Mouse (Mus musculus) B cell, adult 2 months (primary cell): Measurements from ENCODE around the gene Olfr792.

ENCODE experiments used
- DNase-seq, 2 experiments: peaks; one replicate each; pipeline ENCODE4 v3.0.0; 2022

The Olfr792 gene

DNA sequence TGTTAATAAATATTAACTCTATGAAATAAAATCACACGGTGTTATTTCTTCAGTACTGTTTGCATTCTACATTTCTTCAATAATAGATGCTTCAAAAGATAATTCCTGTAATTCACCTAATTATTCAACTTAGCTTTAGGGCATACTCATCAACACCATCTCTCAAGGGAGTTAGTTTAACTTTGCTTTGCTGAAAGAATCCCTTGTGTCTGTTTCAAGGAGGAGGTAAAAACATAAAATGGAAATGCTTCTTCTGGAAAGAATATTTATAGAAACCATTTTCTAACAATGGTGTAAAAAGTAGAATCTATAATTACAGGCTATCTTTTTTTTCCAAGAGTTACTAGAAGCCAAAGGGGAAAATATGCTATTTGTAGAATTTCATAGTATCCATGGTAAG is at the start of gene Olfr792:
TSS of gene Olfr792 (plus strand) at position 301 of the 400 bp plus-strand sequence.
- DNase-seq, result no peak

DNA sequence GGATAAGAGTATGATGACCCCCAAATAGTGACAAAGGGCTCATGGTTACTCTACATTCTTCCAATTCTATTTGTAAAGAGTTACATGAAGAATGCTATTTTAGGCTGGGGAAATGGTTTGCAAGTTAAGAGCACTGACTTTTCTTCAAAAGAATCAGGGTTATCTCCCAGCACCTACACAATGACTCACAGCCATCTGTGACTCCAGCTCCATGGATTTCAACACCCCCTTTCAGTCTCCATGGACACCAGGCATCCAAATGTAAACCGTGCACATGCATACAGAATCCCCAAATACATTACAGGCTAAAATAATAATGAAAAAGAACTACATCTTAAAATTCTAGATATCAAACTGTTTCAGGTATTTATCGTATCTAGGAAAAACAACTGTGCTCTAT is 48.9 kb upstream of the Olfr792 start:
- no peak for DNase-seq

DNA sequence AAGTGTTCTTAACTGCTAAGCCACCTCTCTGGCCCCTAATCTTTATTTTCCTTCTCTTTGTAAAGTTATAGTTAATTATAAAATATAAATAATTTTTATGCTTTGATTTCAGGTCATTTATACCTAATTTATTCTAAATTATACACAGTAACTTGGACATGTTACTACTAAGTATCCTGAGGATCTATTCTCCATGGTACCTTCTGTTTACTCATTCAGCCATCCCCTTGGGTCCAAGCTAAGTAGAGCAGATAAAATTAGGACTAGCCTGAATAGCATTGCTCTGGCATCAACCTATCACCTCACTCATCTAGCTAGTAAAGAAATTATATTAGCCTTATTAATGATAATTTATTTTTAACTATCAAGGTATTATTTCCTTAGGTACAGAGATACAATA is 40.8 kb upstream of the Olfr792 start, which contains the start of gene Olfr790:
TSS of gene Olfr790 (plus strand) at position 301 of the 400 bp plus-strand sequence.
- no peak for DNase-seq

DNA sequence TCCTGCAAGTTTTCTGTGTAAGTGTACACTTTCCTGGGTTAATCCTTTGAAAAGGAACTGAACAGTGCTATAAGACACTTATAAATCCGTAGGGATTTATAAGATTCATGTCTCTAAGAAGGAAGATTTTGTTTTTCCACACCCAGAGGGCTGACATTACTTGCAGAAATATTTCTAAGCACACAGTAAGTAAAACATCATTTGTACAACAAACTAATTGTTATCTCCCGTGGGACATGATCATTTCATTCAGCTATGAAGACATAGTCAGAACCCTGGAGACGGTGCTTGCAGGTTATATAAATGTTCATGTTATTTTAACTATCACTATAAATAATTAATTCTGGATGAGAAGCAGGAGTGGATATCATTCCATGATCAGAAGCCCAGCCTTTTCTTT is 17.5 kb upstream of the Olfr792 start, which contains the start of gene Olfr791:
TSS of gene Olfr791 (plus strand) at position 301 of the 400 bp plus-strand sequence.
- no peak for DNase-seq

DNA sequence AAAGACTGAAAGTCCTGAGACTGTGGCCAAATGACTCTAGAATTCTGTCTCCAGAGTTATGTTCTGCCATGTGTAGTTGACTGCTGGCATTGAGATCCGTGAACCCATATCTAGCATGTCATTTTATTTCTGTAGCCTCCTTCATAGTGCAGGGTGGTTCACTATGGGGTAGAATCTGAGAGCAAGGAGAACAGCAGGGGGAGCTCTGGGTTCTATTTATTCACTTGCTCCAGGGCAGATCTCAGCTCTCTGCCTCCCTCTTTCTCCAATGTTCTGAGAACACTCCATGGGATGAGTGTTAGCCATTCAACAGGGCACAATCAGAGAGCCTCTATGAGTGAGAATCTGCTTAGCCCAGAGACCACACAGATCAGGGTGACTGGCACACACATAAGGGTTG is 10.4 kb downstream of the Olfr792 start:
- no peak for DNase-seq

DNA sequence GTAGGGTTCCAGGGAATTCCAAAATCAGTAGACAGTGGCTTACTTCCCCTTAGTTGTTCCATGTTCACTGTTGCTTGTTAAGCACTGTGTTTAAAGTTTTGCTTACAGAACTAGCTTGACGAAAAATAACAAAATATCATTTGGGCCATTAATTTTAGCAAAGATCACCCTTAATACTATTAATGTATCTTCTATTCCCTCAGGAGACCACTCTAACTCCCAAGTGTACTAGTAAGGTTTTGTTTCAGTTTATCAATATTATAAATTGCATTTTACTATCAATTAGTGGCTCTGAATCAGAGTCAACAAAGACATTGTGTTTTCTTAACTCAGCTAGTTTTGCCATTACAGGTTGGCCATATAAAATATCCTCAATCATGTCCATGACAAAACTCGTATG is 28.4 kb downstream of the Olfr792 start, which contains the start of gene Olfr794:
TSS of gene Olfr794 (plus strand) at position 301 of the 400 bp plus-strand sequence.
- DNase-seq, result no peak

DNA sequence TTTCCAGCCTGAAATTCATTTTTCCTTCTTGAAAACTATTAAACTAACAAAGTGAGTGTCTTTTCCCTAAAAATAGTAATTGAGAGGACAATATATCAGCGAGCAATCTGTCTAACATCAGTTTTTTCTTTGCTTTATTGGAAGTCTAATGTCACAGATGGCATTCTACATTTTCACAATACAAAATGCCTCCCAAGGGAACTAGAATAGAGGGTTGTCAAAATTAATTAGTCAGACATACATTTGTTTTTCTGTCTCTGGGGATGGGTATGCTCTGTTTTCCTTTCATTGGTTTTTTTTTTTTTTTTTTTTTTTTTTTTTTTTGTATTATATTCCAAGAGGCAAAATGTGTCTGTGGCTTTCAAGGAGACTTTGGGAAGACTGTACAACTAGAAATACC is 38.1 kb downstream of the Olfr792 start:
- DNase-seq, result no peak
